Mouse (Mus musculus) urinary bladder, adult 18-20 months (tissue): ENCODE measurements at regions not wholly inside any gene's neighbourhood (a gene's known extent, or its start where the extent isn't known, plus 50 kb on each side); places are given as distances from the start of the nearest gene placed in this dataset.

Experiments
- DNase-seq, 2 experiments: peaks; one replicate each; pipeline ENCODE4 v3.0.0; 2022; ENCODE audit warnings: low spot score in 2 of 2, mixed read lengths in 2 of 2

- DNase-seq: no peak
Measured at GRCm38 (mm10) chr5:47185868-47186267, 797.1 kb upstream of the Slit2 start.

- no peak for DNase-seq
Measured at GRCm38 (mm10) chr5:47202164-47202914, 780.6 kb upstream of the Slit2 start.

- no peak for DNase-seq
Measured at GRCm38 (mm10) chr5:47202915-47203296, 780.0 kb upstream of the Slit2 start.

- DNase-seq: no peak
Measured at GRCm38 (mm10) chr5:47210542-47210941, 772.4 kb upstream of the Slit2 start.

- no peak for DNase-seq
Measured at GRCm38 (mm10) chr5:47215421-47215820, 767.5 kb upstream of the Slit2 start.

- no peak for DNase-seq
Measured at GRCm38 (mm10) chr5:47225247-47225646, 757.7 kb upstream of the Slit2 start.

- no peak for DNase-seq
Measured at GRCm38 (mm10) chr5:47236094-47236493, 746.8 kb upstream of the Slit2 start.

- no peak for DNase-seq
Measured at GRCm38 (mm10) chr5:47240060-47240459, 742.9 kb upstream of the Slit2 start.

- no peak for DNase-seq
Measured at GRCm38 (mm10) chr5:47240586-47240985, 742.4 kb upstream of the Slit2 start.

GRCm38 (mm10) chr5:47254835-47255369 lies 728.0 kb upstream of the Slit2 start:
- DNase-seq: no peak

GRCm38 (mm10) chr5:47261658-47262411 lies 721.1 kb upstream of the Slit2 start:
- DNase-seq: no peak

GRCm38 (mm10) chr5:47272642-47273041 lies 710.3 kb upstream of the Slit2 start:
- DNase-seq: no peak

- no peak for DNase-seq
Measured at GRCm38 (mm10) chr5:47273389-47274255, 709.3 kb upstream of the Slit2 start.

- DNase-seq: no peak
Measured at GRCm38 (mm10) chr5:47274256-47274638, 708.7 kb upstream of the Slit2 start.

- DNase-seq: no peak
Measured at GRCm38 (mm10) chr5:47276231-47277195, 706.4 kb upstream of the Slit2 start.

- DNase-seq: no peak
Measured at GRCm38 (mm10) chr5:47279630-47280029, 703.3 kb upstream of the Slit2 start.

GRCm38 (mm10) chr5:47299602-47300001 lies 683.3 kb upstream of the Slit2 start:
- DNase-seq: no peak

GRCm38 (mm10) chr5:47317506-47317905 lies 665.4 kb upstream of the Slit2 start:
- no peak for DNase-seq

- no peak for DNase-seq
Measured at GRCm38 (mm10) chr5:47318147-47318546, 664.8 kb upstream of the Slit2 start.

GRCm38 (mm10) chr5:47322511-47323167 lies 660.3 kb upstream of the Slit2 start:
- DNase-seq: no peak
